Mouse (Mus musculus): ENCODE data around the gene Wipf2. TPM values are rescaled to one million over a fixed set of nuclear protein-coding genes. Genes with fewer than 3 reads are reported as not detected.

Gene Wipf2
- polyA plus RNA-seq, 1 experiment = 36.5 TPM

DNA sequence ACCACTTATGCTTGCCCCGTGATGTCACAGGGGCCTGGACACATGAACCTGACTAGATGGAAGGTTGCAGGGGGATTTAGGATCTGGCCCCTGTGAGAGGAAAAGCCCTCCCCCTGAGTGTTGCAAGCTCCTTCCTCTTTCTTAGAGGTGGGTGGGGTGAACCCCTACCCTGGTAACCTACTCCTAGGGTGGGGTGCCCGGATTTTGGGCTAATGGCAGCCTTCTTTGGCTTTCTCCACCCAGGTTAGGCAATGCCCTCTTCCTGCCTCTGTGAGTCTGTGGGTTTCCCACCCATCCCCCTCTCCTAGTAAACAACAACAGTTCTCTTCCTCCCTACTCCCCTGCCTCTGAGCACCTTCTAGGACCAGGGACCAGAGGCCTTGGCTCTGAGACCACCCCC is 89.3 kb downstream of the Wipf2 start:
- no peak overlapping the region for H3K4me3 ChIP-seq (ENCODE audit: low read depth, low read length)
- no peaks in the 10 kb centered on the region for H3K27me3 ChIP-seq (ENCODE audit: control insufficient read depth, insufficient read depth, low read length, poor library complexity, severe bottlenecking)
- H3K4me1 ChIP-seq (ENCODE audit: control insufficient read depth, insufficient read depth, low read length) = peaks cover 4% of the 10 kb centered on the region
- H3K36me3 ChIP-seq (ENCODE audit: control insufficient read depth, insufficient read depth, low read length, poor library complexity, severe bottlenecking) = 0 out of 2 replicates have a peak, but pooled peaks cover 3% of the 10 kb centered on the region
- H3K9ac ChIP-seq (ENCODE audit: low read depth, poor library complexity, severe bottlenecking) = no peak overlapping the region
- TF ChIP-seq POLR2A (IDR thresholded peaks at IDR 0.05; ENCODE audit: insufficient read depth, low read length) (no peak), CTCF (IDR thresholded peaks at IDR 0.05; ENCODE audit: low read depth, low read length) (no peak), EP300 (IDR thresholded peaks at IDR 0.05; ENCODE audit: insufficient read depth, low read depth, low read length) (no peak)
- no peaks in the 10 kb centered on the region for H3K9me3 ChIP-seq (replicated peaks; ENCODE audit: control insufficient read depth, insufficient read depth, low read length, poor library complexity, severe bottlenecking)
- peak overlapping the region; percentile 32 for H3K27ac ChIP-seq (ENCODE audit: insufficient read depth, low read length)

DNA sequence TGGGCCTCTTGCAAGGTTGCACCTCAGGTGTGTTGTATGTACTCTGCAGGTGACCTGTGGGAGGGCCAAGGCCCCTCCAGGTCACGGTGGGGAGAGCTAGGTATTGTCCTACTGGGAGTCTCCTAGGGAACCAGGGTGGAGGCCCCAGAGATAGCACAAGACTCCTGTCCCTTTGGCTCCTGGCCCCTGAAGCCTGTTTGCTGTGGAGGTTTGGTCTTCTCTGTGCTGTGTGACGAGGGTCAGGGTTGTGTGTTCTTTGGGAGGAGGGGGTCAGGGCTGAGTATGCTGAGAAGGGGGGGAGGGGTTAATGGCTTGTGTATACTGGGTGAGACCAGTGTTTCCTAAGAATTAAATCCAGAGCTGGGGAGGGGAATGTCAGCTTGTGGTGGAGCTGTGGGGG is 89.9 kb downstream of the Wipf2 start:
- H3K9ac ChIP-seq (ENCODE audit: low read depth, poor library complexity, severe bottlenecking) = no peak overlapping the region
- H3K36me3 ChIP-seq (ENCODE audit: control insufficient read depth, insufficient read depth, low read length, poor library complexity, severe bottlenecking) = 0 out of 2 replicates have a peak, but pooled peaks cover 3% of the 10 kb centered on the region
- no peak overlapping the region for H3K4me3 ChIP-seq (ENCODE audit: low read depth, low read length)
- H3K4me1 ChIP-seq (ENCODE audit: control insufficient read depth, insufficient read depth, low read length) = peaks cover 4% of the 10 kb centered on the region
- no peaks in the 10 kb centered on the region for H3K27me3 ChIP-seq (ENCODE audit: control insufficient read depth, insufficient read depth, low read length, poor library complexity, severe bottlenecking)
- H3K27ac ChIP-seq (ENCODE audit: insufficient read depth, low read length) = peak overlapping the region; percentile 1; the same call in 1 of the 2 replicates
- no peaks in the 10 kb centered on the region for H3K9me3 ChIP-seq (replicated peaks; ENCODE audit: control insufficient read depth, insufficient read depth, low read length, poor library complexity, severe bottlenecking)
- TF ChIP-seq POLR2A (IDR thresholded peaks at IDR 0.05; ENCODE audit: insufficient read depth, low read length) (no peak), CTCF (IDR thresholded peaks at IDR 0.05; ENCODE audit: low read depth, low read length) (no peak), EP300 (IDR thresholded peaks at IDR 0.05; ENCODE audit: insufficient read depth, low read depth, low read length) (no peak)

DNA sequence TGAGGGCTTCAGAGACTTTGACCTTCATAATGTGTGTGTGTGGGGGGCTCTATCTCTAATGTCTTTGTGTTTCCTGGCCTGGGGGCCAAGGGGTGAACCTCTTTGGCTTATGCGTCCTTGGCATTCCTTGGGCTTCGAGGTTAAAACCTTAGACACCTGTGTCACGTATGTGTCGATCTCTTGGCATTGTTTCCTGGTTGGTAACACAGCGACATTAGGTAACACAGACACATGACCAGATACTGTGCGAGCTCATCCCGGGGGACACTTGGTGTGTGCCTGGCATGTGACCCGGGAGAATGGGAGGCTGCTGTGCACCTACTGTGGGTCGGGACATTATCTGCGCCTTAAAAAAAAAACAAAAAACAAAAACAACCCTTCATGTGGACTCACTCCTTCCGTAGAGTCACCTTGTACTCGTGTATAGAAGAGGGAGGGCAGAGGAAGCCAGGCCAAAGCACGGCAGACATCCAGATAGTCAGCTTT is 90.4 kb downstream of the Wipf2 start:
- 0 out of 2 replicates have a peak, but pooled peaks cover 3% of the 10 kb centered on the region for H3K36me3 ChIP-seq (ENCODE audit: control insufficient read depth, insufficient read depth, low read length, poor library complexity, severe bottlenecking)
- no peaks in the 10 kb centered on the region for H3K27me3 ChIP-seq (ENCODE audit: control insufficient read depth, insufficient read depth, low read length, poor library complexity, severe bottlenecking)
- H3K4me3 ChIP-seq (ENCODE audit: low read depth, low read length) = no peak overlapping the region
- H3K9ac ChIP-seq (ENCODE audit: low read depth, poor library complexity, severe bottlenecking) = peak overlapping the region; percentile 27
- peak overlapping the region; percentile 44 for H3K27ac ChIP-seq (ENCODE audit: insufficient read depth, low read length)
- H3K4me1 ChIP-seq (ENCODE audit: control insufficient read depth, insufficient read depth, low read length) = peaks cover 4% of the 10 kb centered on the region
- no peak for TF ChIP-seq POLR2A (IDR thresholded peaks at IDR 0.05; ENCODE audit: insufficient read depth, low read length)
- TF ChIP-seq EP300 (IDR thresholded peaks at IDR 0.05; ENCODE audit: insufficient read depth, low read depth, low read length) = no peak
- TF ChIP-seq CTCF (IDR thresholded peaks at IDR 0.05; ENCODE audit: low read depth, low read length) = no peak
- no peaks in the 10 kb centered on the region for H3K9me3 ChIP-seq (replicated peaks; ENCODE audit: control insufficient read depth, insufficient read depth, low read length, poor library complexity, severe bottlenecking)

DNA sequence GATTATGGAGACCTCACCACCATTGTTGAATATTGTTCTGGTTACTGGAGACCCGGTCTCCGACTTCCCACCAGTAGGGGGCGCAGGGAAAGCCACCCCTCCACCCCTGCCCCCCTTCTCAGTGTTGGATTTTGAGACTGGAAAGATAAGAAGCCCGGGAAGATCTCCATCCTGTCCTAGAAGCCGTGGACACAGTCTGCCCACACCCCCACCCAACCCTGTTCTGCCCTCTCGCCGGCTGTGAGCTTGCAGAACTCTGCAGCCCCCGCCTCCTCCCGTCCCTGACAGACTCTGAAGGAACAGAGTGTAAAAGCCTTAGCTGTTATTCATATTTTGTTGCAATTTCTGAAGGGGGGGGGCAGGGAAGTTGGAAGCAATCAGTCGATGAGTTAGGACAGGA is 90.9 kb downstream of the Wipf2 start:
- Histone ChIP-seq H3K27me3 (ENCODE audit: control insufficient read depth, insufficient read depth, low read length, poor library complexity, severe bottlenecking) (no peaks in the 10 kb centered on the region), H3K36me3 (ENCODE audit: control insufficient read depth, insufficient read depth, low read length, poor library complexity, severe bottlenecking) (0 out of 2 replicates have a peak, but pooled peaks cover 3% of the 10 kb centered on the region), H3K4me3 (ENCODE audit: low read depth, low read length) (peak overlapping the region; percentile 11; the same call in 1 of the 2 replicates), H3K9me3 (replicated peaks; ENCODE audit: control insufficient read depth, insufficient read depth, low read length, poor library complexity, severe bottlenecking) (no peaks in the 10 kb centered on the region), H3K9ac (ENCODE audit: low read depth, poor library complexity, severe bottlenecking) (peak overlapping the region; percentile 27), H3K27ac (ENCODE audit: insufficient read depth, low read length) (peak overlapping the region; percentile 93), H3K4me1 (ENCODE audit: control insufficient read depth, insufficient read depth, low read length) (peaks cover 4% of the 10 kb centered on the region)
- TF ChIP-seq EP300 (IDR thresholded peaks at IDR 0.05; ENCODE audit: insufficient read depth, low read depth, low read length) = no peak
- TF ChIP-seq CTCF (IDR thresholded peaks at IDR 0.05; ENCODE audit: low read depth, low read length) = peak; percentile 65

Other genes with a start within 250 kb of the Wipf2 start
- 50.0 and 53.5 TPM in 2 replicates for gene Gm12355, start 238.0 kb upstream of the Wipf2 start, polyA plus RNA-seq (2011; ENCODE audit: insufficient read depth, insufficient read length, low read depth, missing spikeins)
- gene Gsdma3, start 237.3 kb upstream of the Wipf2 start, polyA plus RNA-seq (2011; ENCODE audit: insufficient read depth, insufficient read length, low read depth, missing spikeins) = not detected in 2 replicates
- gene Gsdma2, start 216.9 kb upstream of the Wipf2 start, polyA plus RNA-seq (2011; ENCODE audit: insufficient read depth, insufficient read length, low read depth, missing spikeins) = not detected in 2 replicates
- gene Gsdma, start 199.3 kb upstream of the Wipf2 start, polyA plus RNA-seq (2011; ENCODE audit: insufficient read depth, insufficient read length, low read depth, missing spikeins) = 0.22 and 0.56 TPM in 2 replicates
- 123 and 129 TPM in 2 replicates for gene Psmd3, start 181.1 kb upstream of the Wipf2 start, polyA plus RNA-seq (2011; ENCODE audit: insufficient read depth, insufficient read length, low read depth, missing spikeins)
- not detected in 2 replicates for gene Csf3, start 162.4 kb upstream of the Wipf2 start, polyA plus RNA-seq (2011; ENCODE audit: insufficient read depth, insufficient read length, low read depth, missing spikeins)
- gene Med24, start 134.2 kb upstream of the Wipf2 start, polyA plus RNA-seq (2011; ENCODE audit: insufficient read depth, insufficient read length, low read depth, missing spikeins) = 83.5 and 85.8 TPM in 2 replicates
- gene Thra, start 123.0 kb upstream of the Wipf2 start, polyA plus RNA-seq (2011; ENCODE audit: insufficient read depth, insufficient read length, low read depth, missing spikeins) = 20.7 and 24.6 TPM in 2 replicates
- 7.4 and 7.5 TPM in 2 replicates for gene Nr1d1, start 88.3 kb upstream of the Wipf2 start, polyA plus RNA-seq (2011; ENCODE audit: insufficient read depth, insufficient read length, low read depth, missing spikeins)
- gene Msl1, start 68.1 kb upstream of the Wipf2 start, polyA plus RNA-seq (2011; ENCODE audit: insufficient read depth, insufficient read length, low read depth, missing spikeins) = 68.7 and 69.1 TPM in 2 replicates
- 55.0 and 57.7 TPM in 2 replicates for gene Casc3, start 58.7 kb upstream of the Wipf2 start, polyA plus RNA-seq (2011; ENCODE audit: insufficient read depth, insufficient read length, low read depth, missing spikeins)
- 3.5 and 4.0 TPM in 2 replicates for gene Rapgefl1, start 26.9 kb upstream of the Wipf2 start, polyA plus RNA-seq (2011; ENCODE audit: insufficient read depth, insufficient read length, low read depth, missing spikeins)
- gene Cdc6, start 44.2 kb downstream of the Wipf2 start, polyA plus RNA-seq (2011; ENCODE audit: insufficient read depth, insufficient read length, low read depth, missing spikeins) = 54.3 and 55.8 TPM in 2 replicates
- gene Rara, start 64.2 kb downstream of the Wipf2 start, polyA plus RNA-seq (2011; ENCODE audit: insufficient read depth, insufficient read length, low read depth, missing spikeins) = 23.7 and 26.3 TPM in 2 replicates
- gene Gjd3, start 119.4 kb downstream of the Wipf2 start, polyA plus RNA-seq (2011; ENCODE audit: insufficient read depth, insufficient read length, low read depth, missing spikeins) = not detected in 2 replicates
- gene Top2a, start 160.6 kb downstream of the Wipf2 start, polyA plus RNA-seq (2011; ENCODE audit: insufficient read depth, insufficient read length, low read depth, missing spikeins) = 631 and 674 TPM in 2 replicates
- gene Igfbp4, start 177.6 kb downstream of the Wipf2 start, polyA plus RNA-seq (2011; ENCODE audit: insufficient read depth, insufficient read length, low read depth, missing spikeins) = 47.6 and 51.4 TPM in 2 replicates
- 12.8 and 13.9 TPM in 2 replicates for gene Tns4, start 225.7 kb downstream of the Wipf2 start, polyA plus RNA-seq (2011; ENCODE audit: insufficient read depth, insufficient read length, low read depth, missing spikeins)